Mouse (Mus musculus): ENCODE measurements around the gene Fnbp1. TPM values are rescaled to one million over a fixed set of nuclear protein-coding genes. Genes with fewer than 3 reads are reported as not detected.

The Fnbp1 gene
- polyA plus RNA-seq, 1 experiment from 2014 or later: 33.2 TPM

- H3K27me3 ChIP-seq (ENCODE audit: control insufficient read depth, insufficient read depth, low read depth, low read length): no peaks in the 10 kb centered on the region
- H3K36me3 ChIP-seq (ENCODE audit: control insufficient read depth, insufficient read depth, low read length): no peaks in the 10 kb centered on the region
- no peak overlapping the region for H3K9ac ChIP-seq (ENCODE audit: low read depth, low read length)
- H3K4me1 ChIP-seq (ENCODE audit: control insufficient read depth, insufficient read depth, low read length): no peaks in the 10 kb centered on the region
- WGBS: 84% methylated on average over 13 of the region's 13 CpGs
- no peaks in the 10 kb centered on the region for H3K9me3 ChIP-seq (replicated peaks; ENCODE audit: control insufficient read depth, low read length, poor library complexity, severe bottlenecking)
- no peak overlapping the region for H3K4me2 ChIP-seq (ENCODE audit: low read length)
- ATAC-seq: no peak
- peak overlapping the region; percentile 22; the same call in 1 of the 2 replicates for H3K27ac ChIP-seq (ENCODE audit: low read length)
- no peak overlapping the region for H3K4me3 ChIP-seq (ENCODE audit: low read depth, low read length)
Measured at GRCm38 (mm10) chr2:31067059-31067595, 74.7 kb downstream of the Fnbp1 start.

GRCm38 (mm10) chr2:31066019-31066789 lies 75.6 kb downstream of the Fnbp1 start:
- Histone ChIP-seq H3K27me3 (ENCODE audit: control insufficient read depth, insufficient read depth, low read depth, low read length) (no peaks in the 10 kb centered on the region), H3K9me3 (replicated peaks; ENCODE audit: control insufficient read depth, low read length, poor library complexity, severe bottlenecking) (no peaks in the 10 kb centered on the region), H3K4me3 (ENCODE audit: low read depth, low read length) (no peak overlapping the region), H3K9ac (ENCODE audit: low read depth, low read length) (no peak overlapping the region), H3K4me2 (ENCODE audit: low read length) (no peak overlapping the region), H3K4me1 (ENCODE audit: control insufficient read depth, insufficient read depth, low read length) (no peaks in the 10 kb centered on the region), H3K27ac (ENCODE audit: low read length) (no peak overlapping the region), H3K36me3 (ENCODE audit: control insufficient read depth, insufficient read depth, low read length) (no peaks in the 10 kb centered on the region)
- no peak for ATAC-seq
- 78% methylated on average over 11 of the region's 11 CpGs for WGBS

- Histone ChIP-seq H3K9ac (ENCODE audit: low read depth, low read length) (no peak overlapping the region), H3K36me3 (ENCODE audit: control insufficient read depth, insufficient read depth, low read length) (0 out of 2 replicates have a peak, but pooled peaks cover 2% of the 10 kb centered on the region), H3K4me1 (ENCODE audit: control insufficient read depth, insufficient read depth, low read length) (no peaks in the 10 kb centered on the region), H3K9me3 (replicated peaks; ENCODE audit: control insufficient read depth, low read length, poor library complexity, severe bottlenecking) (no peaks in the 10 kb centered on the region), H3K4me3 (ENCODE audit: low read depth, low read length) (no peak overlapping the region), H3K27me3 (ENCODE audit: control insufficient read depth, insufficient read depth, low read depth, low read length) (no peaks in the 10 kb centered on the region), H3K4me2 (ENCODE audit: low read length) (no peak overlapping the region), H3K27ac (ENCODE audit: low read length) (no peak overlapping the region)
- WGBS: 90% methylated on average over 10 of the region's 10 CpGs
- no peak for ATAC-seq
Measured at GRCm38 (mm10) chr2:31061868-31062628, 79.8 kb downstream of the Fnbp1 start.

GRCm38 (mm10) chr2:31060787-31061730 lies 80.7 kb downstream of the Fnbp1 start:
- Histone ChIP-seq H3K4me3 (ENCODE audit: low read depth, low read length) (no peak overlapping the region), H3K4me2 (ENCODE audit: low read length) (no peak overlapping the region), H3K27me3 (ENCODE audit: control insufficient read depth, insufficient read depth, low read depth, low read length) (no peaks in the 10 kb centered on the region), H3K9me3 (replicated peaks; ENCODE audit: control insufficient read depth, low read length, poor library complexity, severe bottlenecking) (no peaks in the 10 kb centered on the region), H3K4me1 (ENCODE audit: control insufficient read depth, insufficient read depth, low read length) (no peaks in the 10 kb centered on the region), H3K9ac (ENCODE audit: low read depth, low read length) (no peak overlapping the region), H3K27ac (ENCODE audit: low read length) (no peak overlapping the region), H3K36me3 (ENCODE audit: control insufficient read depth, insufficient read depth, low read length) (peaks cover 9% of the 10 kb centered on the region)
- no peak for ATAC-seq
- 87% methylated on average over 28 of the region's 28 CpGs for WGBS

GRCm38 (mm10) chr2:31060271-31060670 lies 81.5 kb downstream of the Fnbp1 start:
- no peak overlapping the region for H3K4me2 ChIP-seq (ENCODE audit: low read length)
- ATAC-seq: no peak
- H3K9ac ChIP-seq (ENCODE audit: low read depth, low read length): no peak overlapping the region
- no peak overlapping the region for H3K4me3 ChIP-seq (ENCODE audit: low read depth, low read length)
- H3K36me3 ChIP-seq (ENCODE audit: control insufficient read depth, insufficient read depth, low read length): peaks cover 16% of the 10 kb centered on the region
- no peak overlapping the region for H3K27ac ChIP-seq (ENCODE audit: low read length)
- no peaks in the 10 kb centered on the region for H3K9me3 ChIP-seq (replicated peaks; ENCODE audit: control insufficient read depth, low read length, poor library complexity, severe bottlenecking)
- WGBS: 94% methylated on average over 1 of the region's 1 CpGs
- no peaks in the 10 kb centered on the region for H3K4me1 ChIP-seq (ENCODE audit: control insufficient read depth, insufficient read depth, low read length)
- no peaks in the 10 kb centered on the region for H3K27me3 ChIP-seq (ENCODE audit: control insufficient read depth, insufficient read depth, low read depth, low read length)

- H3K27me3 ChIP-seq (ENCODE audit: control insufficient read depth, insufficient read depth, low read depth, low read length): no peaks in the 10 kb centered on the region
- H3K9ac ChIP-seq (ENCODE audit: low read depth, low read length): no peak overlapping the region
- no peaks in the 10 kb centered on the region for H3K9me3 ChIP-seq (replicated peaks; ENCODE audit: control insufficient read depth, low read length, poor library complexity, severe bottlenecking)
- no peaks in the 10 kb centered on the region for H3K4me1 ChIP-seq (ENCODE audit: control insufficient read depth, insufficient read depth, low read length)
- no peak overlapping the region for H3K27ac ChIP-seq (ENCODE audit: low read length)
- no peak for ATAC-seq
- no peak overlapping the region for H3K4me3 ChIP-seq (ENCODE audit: low read depth, low read length)
- 89% methylated on average over 4 of the region's 4 CpGs for WGBS
- no peak overlapping the region for H3K4me2 ChIP-seq (ENCODE audit: low read length)
- H3K36me3 ChIP-seq (ENCODE audit: control insufficient read depth, insufficient read depth, low read length): peaks cover 23% of the 10 kb centered on the region
Measured at GRCm38 (mm10) chr2:31058443-31058842, 83.4 kb downstream of the Fnbp1 start.

GRCm38 (mm10) chr2:31057549-31058177 lies 84.1 kb downstream of the Fnbp1 start:
- Histone ChIP-seq H3K36me3 (ENCODE audit: control insufficient read depth, insufficient read depth, low read length) (peaks cover 24% of the 10 kb centered on the region), H3K4me2 (ENCODE audit: low read length) (no peak overlapping the region), H3K27ac (ENCODE audit: low read length) (0 out of 2 replicates have a peak overlapping the region, but pooled peaks have one; percentile 17), H3K4me3 (ENCODE audit: low read depth, low read length) (no peak overlapping the region), H3K27me3 (ENCODE audit: control insufficient read depth, insufficient read depth, low read depth, low read length) (no peaks in the 10 kb centered on the region), H3K9me3 (replicated peaks; ENCODE audit: control insufficient read depth, low read length, poor library complexity, severe bottlenecking) (no peaks in the 10 kb centered on the region), H3K9ac (ENCODE audit: low read depth, low read length) (no peak overlapping the region), H3K4me1 (ENCODE audit: control insufficient read depth, insufficient read depth, low read length) (no peaks in the 10 kb centered on the region)
- 55% methylated on average over 6 of the region's 6 CpGs for WGBS
- no peak for ATAC-seq

- Histone ChIP-seq H3K9me3 (replicated peaks; ENCODE audit: control insufficient read depth, low read length, poor library complexity, severe bottlenecking) (no peaks in the 10 kb centered on the region), H3K4me3 (ENCODE audit: low read depth, low read length) (no peak overlapping the region), H3K27me3 (ENCODE audit: control insufficient read depth, insufficient read depth, low read depth, low read length) (no peaks in the 10 kb centered on the region), H3K9ac (ENCODE audit: low read depth, low read length) (no peak overlapping the region), H3K4me2 (ENCODE audit: low read length) (no peak overlapping the region), H3K36me3 (ENCODE audit: control insufficient read depth, insufficient read depth, low read length) (peaks cover 31% of the 10 kb centered on the region), H3K4me1 (ENCODE audit: control insufficient read depth, insufficient read depth, low read length) (no peaks in the 10 kb centered on the region), H3K27ac (ENCODE audit: low read length) (no peak overlapping the region)
- WGBS: 97% methylated on average over 3 of the region's 3 CpGs
- ATAC-seq: no peak
Measured at GRCm38 (mm10) chr2:31056070-31056469, 85.7 kb downstream of the Fnbp1 start.
